Mouse (Mus musculus): ENCODE measurements around the gene Cc2d1a. TPM values are rescaled to one million over a fixed set of nuclear protein-coding genes. Genes with fewer than 3 reads are reported as not detected.
A peak's percentile ranks its signal among the peaks of the same experiment; 100 is the strongest.

Cc2d1a gene
- polyA plus RNA-seq, 1 experiment from 2014 or later, result 28.2 TPM

- peak overlapping the region; percentile 62 for H3K4me3 ChIP-seq
- H3K27me3 ChIP-seq, result no peaks in the 10 kb centered on the region
- H3K9me3 ChIP-seq, result no peaks in the 10 kb centered on the region
- H3K27ac ChIP-seq, result peak overlapping the region; percentile 89
- 1% methylated on average over 24 of the region's 29 CpGs for WGBS
- peak; percentile 78 for ATAC-seq (ENCODE audit: insufficient number of reproducible peaks, insufficient read depth, low FRiP score, low TSS enrichment, low read depth)
- peak overlapping the region; percentile 75 for H3K4me2 ChIP-seq
- peaks cover 32% of the 10 kb centered on the region for H3K36me3 ChIP-seq
- H3K4me1 ChIP-seq, result peaks cover 23% of the 10 kb centered on the region
- H3K9ac ChIP-seq, result peak overlapping the region; percentile 80
Measured at GRCm38 (mm10) chr8:84104221-84104620, 43.5 kb downstream of the Cc2d1a start.

- Histone ChIP-seq H3K4me3 (peak overlapping the region; percentile 62), H3K27ac (peak overlapping the region; percentile 89; the same call in 1 of the 2 replicates), H3K36me3 (peaks cover 38% of the 10 kb centered on the region), H3K27me3 (no peaks in the 10 kb centered on the region), H3K4me1 (peaks cover 23% of the 10 kb centered on the region), H3K9ac (peak overlapping the region; percentile 80), H3K4me2 (peak overlapping the region; percentile 75), H3K9me3 (no peaks in the 10 kb centered on the region)
- WGBS, result 62% methylated on average over 3 of the region's 3 CpGs
- no peak for ATAC-seq (ENCODE audit: insufficient number of reproducible peaks, insufficient read depth, low FRiP score, low TSS enrichment, low read depth)
Measured at GRCm38 (mm10) chr8:84103601-84104000, 44.1 kb downstream of the Cc2d1a start.

GRCm38 (mm10) chr8:84101476-84102270, 46.1 kb downstream of the Cc2d1a start:
- H3K9me3 ChIP-seq, result no peaks in the 10 kb centered on the region
- ATAC-seq (ENCODE audit: insufficient number of reproducible peaks, insufficient read depth, low FRiP score, low TSS enrichment, low read depth), result no peak
- WGBS, result 93% methylated on average over 25 of the region's 25 CpGs
- no peaks in the 10 kb centered on the region for H3K27me3 ChIP-seq
- peaks cover 57% of the 10 kb centered on the region for H3K36me3 ChIP-seq
- no peak overlapping the region for H3K27ac ChIP-seq
- no peak overlapping the region for H3K4me3 ChIP-seq
- H3K9ac ChIP-seq, result no peak overlapping the region
- H3K4me1 ChIP-seq, result peaks cover 23% of the 10 kb centered on the region
- no peak overlapping the region for H3K4me2 ChIP-seq

- Histone ChIP-seq H3K36me3 (peaks cover 90% of the 10 kb centered on the region), H3K9ac (no peak overlapping the region)
- WGBS, result 95% methylated on average over 7 of the region's 7 CpGs
Measured at GRCm38 (mm10) chr8:84098376-84098775, 49.4 kb downstream of the Cc2d1a start.

GRCm38 (mm10) chr8:84096061-84096460, 51.7 kb downstream of the Cc2d1a start:
- Histone ChIP-seq H3K9me3 (no peaks in the 10 kb centered on the region), H3K4me1 (no peaks in the 10 kb centered on the region), H3K4me3 (no peak overlapping the region), H3K36me3 (peaks cover 94% of the 10 kb centered on the region), H3K9ac (no peak overlapping the region), H3K4me2 (no peak overlapping the region), H3K27me3 (no peaks in the 10 kb centered on the region), H3K27ac (no peak overlapping the region)
- ATAC-seq (ENCODE audit: insufficient number of reproducible peaks, insufficient read depth, low FRiP score, low TSS enrichment, low read depth), result no peak
- 73% methylated on average over 8 of the region's 8 CpGs for WGBS

More at GRCm38 (mm10) chr8:84098376-84098775, 49.4 kb downstream of the Cc2d1a start:
- Histone ChIP-seq H3K27me3 (no peaks in the 10 kb centered on the region), H3K27ac (no peak overlapping the region; the same call in 1 of the 2 replicates), H3K4me2 (no peak overlapping the region), H3K4me3 (no peak overlapping the region), H3K9me3 (no peaks in the 10 kb centered on the region), H3K4me1 (peaks cover 17% of the 10 kb centered on the region)
- no peak for ATAC-seq (ENCODE audit: insufficient number of reproducible peaks, insufficient read depth, low FRiP score, low TSS enrichment, low read depth)

GRCm38 (mm10) chr8:84090585-84090984, 57.2 kb downstream of the Cc2d1a start:
- 90% methylated on average over 8 of the region's 8 CpGs for WGBS
- ATAC-seq (ENCODE audit: insufficient number of reproducible peaks, insufficient read depth, low FRiP score, low TSS enrichment, low read depth), result no peak
- H3K27me3 ChIP-seq, result no peaks in the 10 kb centered on the region
- no peak overlapping the region for H3K4me3 ChIP-seq
- H3K36me3 ChIP-seq, result peaks cover 94% of the 10 kb centered on the region
- H3K9me3 ChIP-seq, result no peaks in the 10 kb centered on the region
- no peaks in the 10 kb centered on the region for H3K4me1 ChIP-seq
- no peak overlapping the region for H3K27ac ChIP-seq
- H3K9ac ChIP-seq, result no peak overlapping the region
- no peak overlapping the region for H3K4me2 ChIP-seq

GRCm38 (mm10) chr8:84089277-84089676, 58.5 kb downstream of the Cc2d1a start:
- peaks cover 84% of the 10 kb centered on the region for H3K36me3 ChIP-seq
- no peaks in the 10 kb centered on the region for H3K27me3 ChIP-seq
- ATAC-seq (ENCODE audit: insufficient number of reproducible peaks, insufficient read depth, low FRiP score, low TSS enrichment, low read depth), result no peak
- no peak overlapping the region for H3K4me2 ChIP-seq
- WGBS, result 76% methylated on average over 9 of the region's 9 CpGs
- H3K9ac ChIP-seq, result no peak overlapping the region
- no peak overlapping the region for H3K27ac ChIP-seq
- H3K4me3 ChIP-seq, result no peak overlapping the region
- no peaks in the 10 kb centered on the region for H3K9me3 ChIP-seq
- H3K4me1 ChIP-seq, result peaks cover 5% of the 10 kb centered on the region; the same call in 1 of the 2 replicates

GRCm38 (mm10) chr8:84087821-84088220, 59.9 kb downstream of the Cc2d1a start:
- H3K4me2 ChIP-seq, result no peak overlapping the region
- no peaks in the 10 kb centered on the region for H3K27me3 ChIP-seq
- H3K4me1 ChIP-seq, result peaks cover 8% of the 10 kb centered on the region; the same call in 1 of the 2 replicates
- ATAC-seq (ENCODE audit: insufficient number of reproducible peaks, insufficient read depth, low FRiP score, low TSS enrichment, low read depth), result no peak
- no peaks in the 10 kb centered on the region for H3K9me3 ChIP-seq
- no peak overlapping the region for H3K9ac ChIP-seq
- WGBS, result 96% methylated on average over 14 of the region's 14 CpGs
- no peak overlapping the region for H3K4me3 ChIP-seq
- peaks cover 83% of the 10 kb centered on the region for H3K36me3 ChIP-seq
- no peak overlapping the region for H3K27ac ChIP-seq

GRCm38 (mm10) chr8:84087156-84087555, 60.6 kb downstream of the Cc2d1a start:
- H3K36me3 ChIP-seq, result peaks cover 83% of the 10 kb centered on the region
- H3K27ac ChIP-seq, result no peak overlapping the region
- WGBS, result 82% methylated on average over 7 of the region's 7 CpGs
- no peaks in the 10 kb centered on the region for H3K9me3 ChIP-seq
- no peak overlapping the region for H3K4me2 ChIP-seq
- no peaks in the 10 kb centered on the region for H3K27me3 ChIP-seq
- no peak overlapping the region for H3K4me3 ChIP-seq
- no peak for ATAC-seq (ENCODE audit: insufficient number of reproducible peaks, insufficient read depth, low FRiP score, low TSS enrichment, low read depth)
- H3K4me1 ChIP-seq, result peaks cover 8% of the 10 kb centered on the region; the same call in 1 of the 2 replicates
- H3K9ac ChIP-seq, result no peak overlapping the region

GRCm38 (mm10) chr8:84084341-84085115, 63.2 kb downstream of the Cc2d1a start:
- Histone ChIP-seq H3K9ac (peak overlapping the region; percentile 44; the same call in 1 of the 2 replicates), H3K27ac (no peak overlapping the region), H3K4me1 (peaks cover 8% of the 10 kb centered on the region; the same call in 1 of the 2 replicates), H3K4me2 (peak overlapping the region; percentile 33), H3K4me3 (no peak overlapping the region), H3K36me3 (peaks cover 84% of the 10 kb centered on the region), H3K27me3 (no peaks in the 10 kb centered on the region), H3K9me3 (no peaks in the 10 kb centered on the region)
- WGBS, result 42% methylated on average over 41 of the region's 42 CpGs
- ATAC-seq (ENCODE audit: insufficient number of reproducible peaks, insufficient read depth, low FRiP score, low TSS enrichment, low read depth), result no peak

GRCm38 (mm10) chr8:84083829-84084241, 63.9 kb downstream of the Cc2d1a start:
- H3K9ac ChIP-seq, result peak overlapping the region; percentile 21; the same call in 1 of the 2 replicates
- H3K27ac ChIP-seq, result no peak overlapping the region
- H3K4me1 ChIP-seq, result peaks cover 8% of the 10 kb centered on the region; the same call in 1 of the 2 replicates
- no peak overlapping the region for H3K4me2 ChIP-seq
- no peaks in the 10 kb centered on the region for H3K27me3 ChIP-seq
- WGBS, result 30% methylated on average over 8 of the region's 8 CpGs
- no peaks in the 10 kb centered on the region for H3K9me3 ChIP-seq
- H3K4me3 ChIP-seq, result no peak overlapping the region
- no peak for ATAC-seq (ENCODE audit: insufficient number of reproducible peaks, insufficient read depth, low FRiP score, low TSS enrichment, low read depth)
- peaks cover 81% of the 10 kb centered on the region for H3K36me3 ChIP-seq

Measured in embryonic facial prominence, embryonic 13.5 days (tissue).